Comparison of ENCODE assay signal across 27 mouse cellular contexts in genomic region chrX:71467491-71467890, GRCm38 (mm10). TPM values are rescaled to one million over a fixed set of nuclear protein-coding genes. Genes with fewer than 3 reads are reported as not detected.
DNase-seq lines count a peak whose midpoint lies in the region; ATAC-seq and TF ChIP-seq lines count a peak whose summit lies in the region.
"Had no signal": no experiment of that assay in that cellular context is flagged by ENCODE, and none has a peak within 500 bp of the region (broad histone marks: within the 10 kb centered on the region; RNA-seq: fewer than 3 reads in every experiment).

No protein-coding gene starts in this region.

- H3K27me3 ChIP-seq in heart, embryonic 10.5 days (ENCODE audit: insufficient read depth, poor library complexity, severe bottlenecking): no peaks in the 10 kb centered on the region
- no peaks in the 10 kb centered on the region for H3K27me3 ChIP-seq in kidney, adult 2 months (replicated peaks; ENCODE audit: control insufficient read depth, insufficient read depth, low read length)
- no peaks in the 10 kb centered on the region for H3K27me3 ChIP-seq in stomach, postnatal 0 days (ENCODE audit: control insufficient read depth, insufficient read depth, low read length)
- H3K27me3 ChIP-seq: heart, embryonic 13.5 days; stomach, embryonic 15.5 days had no signal

- no peak for TF ChIP-seq EP300 in stomach, postnatal 0 days (optimal IDR thresholded peaks at IDR 0.05)

- no peak overlapping the region for H3K4me3 ChIP-seq in heart, embryonic 10.5 days
- no peak overlapping the region for H3K4me3 ChIP-seq in kidney, adult 2 months (ENCODE audit: insufficient read depth, low read depth, low read length)
- H3K4me3 ChIP-seq in brown adipose tissue, adult 24 weeks (ENCODE audit: insufficient read depth, low read depth, low read length): no peak overlapping the region
- no peak overlapping the region for H3K4me3 ChIP-seq in stomach, postnatal 0 days (ENCODE audit: low read depth, low read length)
- H3K4me3 ChIP-seq: heart, embryonic 13.5 days; kidney, embryonic 15.5 days; stomach, embryonic 15.5 days had no signal

- TF ChIP-seq POLR2A in kidney, adult 2 months (IDR thresholded peaks at IDR 0.05; ENCODE audit: low read depth, low read length): no peak

- TF ChIP-seq CTCF in kidney, adult 2 months (conservative IDR thresholded peaks at IDR 0.05; ENCODE audit: insufficient read depth, insufficient read length, low read depth, low read length): no peak
- TF ChIP-seq CTCF in stomach, postnatal 0 days (IDR thresholded peaks at IDR 0.05; ENCODE audit: low read depth): no peak

- no peaks in the 10 kb centered on the region for H3K4me1 ChIP-seq in heart, embryonic 10.5 days
- H3K4me1 ChIP-seq in kidney, adult 2 months (ENCODE audit: control insufficient read depth, insufficient read depth, low read length): peaks cover 4% of the 10 kb centered on the region; the same call in 1 of the 2 replicates
- H3K4me1 ChIP-seq in brown adipose tissue, adult 24 weeks (ENCODE audit: control insufficient read depth, insufficient read depth, insufficient read length, low read length): no peaks in the 10 kb centered on the region; the same call in 1 of the 2 replicates
- no peaks in the 10 kb centered on the region for H3K4me1 ChIP-seq in stomach, postnatal 0 days (replicated peaks; ENCODE audit: control insufficient read depth, insufficient read depth)
- H3K4me1 ChIP-seq: kidney, embryonic 15.5 days; stomach, embryonic 15.5 days had no signal

- no peak overlapping the region for H3K4me2 ChIP-seq in stomach, postnatal 0 days (replicated peaks; ENCODE audit: low read depth)
- H3K4me2 ChIP-seq: heart, embryonic 13.5 days; hindbrain, embryonic 14.5 days; kidney, embryonic 15.5 days; stomach, embryonic 15.5 days had no signal

- no peaks in the 10 kb centered on the region for H3K36me3 ChIP-seq in heart, embryonic 10.5 days
- no peaks in the 10 kb centered on the region for H3K36me3 ChIP-seq in kidney, adult 2 months (ENCODE audit: control insufficient read depth, insufficient read depth, low read length)
- H3K36me3 ChIP-seq in stomach, postnatal 0 days (ENCODE audit: control insufficient read depth, insufficient read depth, low read length): no peaks in the 10 kb centered on the region
- H3K36me3 ChIP-seq: heart, embryonic 13.5 days; kidney, embryonic 15.5 days; stomach, embryonic 15.5 days had no signal

- H3K9ac ChIP-seq in stomach, postnatal 0 days (ENCODE audit: low read length): no peak overlapping the region
- H3K9ac ChIP-seq: heart, embryonic 13.5 days; hindbrain, embryonic 14.5 days; kidney, embryonic 15.5 days; liver, embryonic 14.5 days; stomach, embryonic 15.5 days had no signal

- ATAC-seq in stomach, postnatal 0 days (ENCODE audit: low FRiP score, low TSS enrichment): no peak
- ATAC-seq: forebrain, embryonic 14.5 days; intestine, postnatal 0 days; Patski had no signal

- H3K27ac ChIP-seq in heart, embryonic 10.5 days: no peak overlapping the region
- no peak overlapping the region for H3K27ac ChIP-seq in kidney, adult 2 months (ENCODE audit: insufficient read depth, low read depth, low read length)
- H3K27ac ChIP-seq in brown adipose tissue, adult 24 weeks (replicated peaks; ENCODE audit: low read depth, low read length): peak overlapping the region; percentile 43; the same call in 1 of the 2 replicates
- no peak overlapping the region for H3K27ac ChIP-seq in stomach, postnatal 0 days (replicated peaks)
- H3K27ac ChIP-seq: heart, embryonic 13.5 days; hindbrain, embryonic 14.5 days; kidney, embryonic 15.5 days; macrophage; stomach, embryonic 15.5 days had no signal

- 86% methylated on average over 3 of the region's 3 CpGs for WGBS in heart, embryonic 10.5 days
- whole genome bisulfite sequencing in kidney, adult 2 months: 79% methylated on average over 3 of the region's 3 CpGs
- WGBS in stomach, postnatal 0 days: 98% methylated on average over 3 of the region's 3 CpGs

- DNase-seq in heart, adult 11 months: peak; percentile 92
- DNase-seq in heart, embryonic 10.5 days (ENCODE audit: low spot score): no peak
- peak; percentile 0 for DNase-seq in kidney, adult 2 months
- DNase-seq in kidney, postnatal 25 days: no peak
- peak; percentile 11 for DNase-seq in gastrocnemius, postnatal 25 days
- no peak for DNase-seq in stomach, postnatal 0 days (ENCODE audit: low spot score)
- DNase-seq in cerebellum, postnatal 4 days (ENCODE audit: low spot score in 2 of 2): no peak
- DNase-seq: adrenal gland, postnatal 36 days; cerebellum, adult 2 months; cerebellum, postnatal 14 days; liver; lung, adult 2 months; lung, postnatal 10 days; midbrain, embryonic 14.5 days; right cerebral cortex, postnatal 14 days; thymus, adult 18-20 months; thymus, postnatal 25 days had no signal

- no peaks in the 10 kb centered on the region for H3K9me3 ChIP-seq in heart, embryonic 10.5 days
- H3K9me3 ChIP-seq in stomach, postnatal 0 days (ENCODE audit: control insufficient read depth, low read length): no peaks in the 10 kb centered on the region
- H3K9me3 ChIP-seq: heart, embryonic 13.5 days; kidney, embryonic 15.5 days; stomach, embryonic 15.5 days had no signal

RNA-seq across cellular contexts. Expression of gene Cd99l2, which starts 25.2 kb away (rescaled TPM):
- polyA plus RNA-seq in heart, embryonic 10.5 days (2016; fragmentation: Nextera tagmentation; extraction: Ambion mirVana): 23.9 and 28.8 TPM in 2 replicates
- polyA plus RNA-seq in kidney, adult 2 months (2012; rRNA removed): 23.7 and 24.1 TPM in 2 replicates
- polyA plus RNA-seq in brown adipose tissue, adult 24 weeks (2012; ENCODE audit: insufficient read depth, insufficient read length, missing spikeins): 35.0 and 51.5 TPM in 2 replicates
- 10 to 100 TPM; 43.9 to 57.0 TPM for total RNA-seq in gastrocnemius, postnatal 25 days (2021)
- 12.2 and 13.1 TPM in 2 replicates for polyA plus RNA-seq in stomach, postnatal 0 days (2015; fragmentation: Nextera tagmentation; extraction: Ambion mirVana)

Comparison
In these comparisons a context has a peak if more than half of its experiments do, and no peak if none do; other contexts are left out.
1. DNase-seq: peak in heart, adult 11 months (single experiment), kidney, adult 2 months (single experiment) and gastrocnemius, postnatal 25 days (single experiment); none in heart, embryonic 10.5 days (single experiment), kidney, postnatal 25 days (0 of 2), stomach, postnatal 0 days (single experiment) and cerebellum, postnatal 4 days (0 of 2).